20 mouse cellular contexts compared by ENCODE assay signal in genomic region chr15:10718763-10719162, GRCm38 (mm10).
"Had no signal": no experiment of that assay in that cellular context is flagged by ENCODE, and none has a peak within 500 bp of the region (broad histone marks: within the 10 kb centered on the region; RNA-seq: fewer than 3 reads in every experiment).

No protein-coding gene starts in this region.

- H3K36me3 ChIP-seq: limb, embryonic 15.5 days; midbrain, embryonic 13.5 days; midbrain, embryonic 15.5 days; neural tube, embryonic 13.5 days; neural tube, embryonic 15.5 days had no signal

- DNase-seq: lung, adult 18-20 months; lung, postnatal 10 days; lung, postnatal 36 days; retina, postnatal 1 day; right cerebral cortex, adult 18-20 months; right cerebral cortex, postnatal 25 days; right cerebral cortex, postnatal 4 days; spleen, adult 18-20 months; thymus, adult 18-20 months; thymus, postnatal 14 days; thymus, postnatal 36 days had no signal

- H3K9me3 ChIP-seq: limb, embryonic 15.5 days; midbrain, embryonic 13.5 days; midbrain, embryonic 15.5 days; neural tube, embryonic 13.5 days; neural tube, embryonic 15.5 days had no signal

- ATAC-seq: midbrain, embryonic 13.5 days; midbrain, embryonic 15.5 days had no signal

- H3K9ac ChIP-seq: limb, embryonic 15.5 days; liver, embryonic 14.5 days; midbrain, embryonic 13.5 days; midbrain, embryonic 15.5 days; neural tube, embryonic 13.5 days; neural tube, embryonic 15.5 days had no signal

- H3K27ac ChIP-seq: limb, embryonic 15.5 days; liver, embryonic 14.5 days; midbrain, embryonic 10.5 days; midbrain, embryonic 13.5 days; midbrain, embryonic 15.5 days; neural tube, embryonic 13.5 days; neural tube, embryonic 15.5 days had no signal

- H3K27me3 ChIP-seq: limb, embryonic 15.5 days; midbrain, embryonic 13.5 days; midbrain, embryonic 15.5 days; neural tube, embryonic 13.5 days; neural tube, embryonic 15.5 days had no signal

- H3K4me2 ChIP-seq: limb, embryonic 15.5 days; liver, embryonic 11.5 days; midbrain, embryonic 13.5 days; midbrain, embryonic 15.5 days; neural tube, embryonic 13.5 days; neural tube, embryonic 15.5 days had no signal

- H3K4me3 ChIP-seq: limb, embryonic 15.5 days; midbrain, embryonic 10.5 days; midbrain, embryonic 13.5 days; midbrain, embryonic 15.5 days; myocyte; neural tube, embryonic 13.5 days; neural tube, embryonic 15.5 days had no signal
